Mouse (Mus musculus): ENCODE data around the gene Mxd4.

Mxd4 gene

GRCm38 (mm10) chr5:34196423-34196822 lies 8.9 kb upstream of the Mxd4 start:
- in situ Hi-C loops (cut with MboI): no loop called here

GRCm38 (mm10) chr5:34195786-34196185 lies 8.3 kb upstream of the Mxd4 start:
- in situ Hi-C loops (cut with MboI): no loop called here

- in situ Hi-C loops (cut with MboI): no loop called here
Observed at GRCm38 (mm10) chr5:34194975-34195662, 7.6 kb upstream of the Mxd4 start.

- in situ Hi-C loops (cut with MboI): no loop called here
Observed at GRCm38 (mm10) chr5:34194426-34194825, 6.9 kb upstream of the Mxd4 start.

- in situ Hi-C loops (cut with MboI): no loop called here
Observed at GRCm38 (mm10) chr5:34191843-34192242, 4.3 kb upstream of the Mxd4 start.

GRCm38 (mm10) chr5:34191021-34191420 lies 3.5 kb upstream of the Mxd4 start:
- in situ Hi-C loops (cut with MboI): no loop called here

- in situ Hi-C loops (cut with MboI): no loop called here
Observed at GRCm38 (mm10) chr5:34189521-34189920, 2.0 kb upstream of the Mxd4 start.

GRCm38 (mm10) chr5:34188856-34189255 lies 1.3 kb upstream of the Mxd4 start:
- in situ Hi-C loops (cut with MboI): no loop called here

- in situ Hi-C loops (cut with MboI): no loop called here
Observed at GRCm38 (mm10) chr5:34186961-34187391, 544 bp downstream of the Mxd4 start.

- in situ Hi-C loops (cut with MboI): no loop called here
Observed at GRCm38 (mm10) chr5:34186391-34186790, 1.1 kb downstream of the Mxd4 start.

- in situ Hi-C loops (cut with MboI): no loop called here
Observed at GRCm38 (mm10) chr5:34185791-34186190, 1.7 kb downstream of the Mxd4 start.

GRCm38 (mm10) chr5:34185051-34185580 lies 2.4 kb downstream of the Mxd4 start:
- in situ Hi-C loops (cut with MboI): no loop called here

GRCm38 (mm10) chr5:34183976-34184375 lies 3.5 kb downstream of the Mxd4 start:
- in situ Hi-C loops (cut with MboI): no loop called here

GRCm38 (mm10) chr5:34183156-34183880 lies 4.2 kb downstream of the Mxd4 start:
- in situ Hi-C loops (cut with MboI): no loop called here

- in situ Hi-C loops (cut with MboI): no loop called here
Observed at GRCm38 (mm10) chr5:34182486-34182885, 5.0 kb downstream of the Mxd4 start.

GRCm38 (mm10) chr5:34177821-34178220 lies 9.7 kb downstream of the Mxd4 start:
- in situ Hi-C loops (cut with MboI): no loop called here

- in situ Hi-C loops (cut with MboI): no loop called here
Observed at GRCm38 (mm10) chr5:34177091-34177490, 10.4 kb downstream of the Mxd4 start.

GRCm38 (mm10) chr5:34176691-34177090 lies 10.8 kb downstream of the Mxd4 start:
- in situ Hi-C loops (cut with MboI): no loop called here

GRCm38 (mm10) chr5:34175403-34175694 lies 12.2 kb downstream of the Mxd4 start:
- in situ Hi-C loops (cut with MboI): no loop called here

GRCm38 (mm10) chr5:34174550-34175402 lies 12.7 kb downstream of the Mxd4 start:
- in situ Hi-C loops (cut with MboI): no loop called here

GRCm38 (mm10) chr5:34174021-34174420 lies 13.5 kb downstream of the Mxd4 start:
- in situ Hi-C loops (cut with MboI): no loop called here

- in situ Hi-C loops (cut with MboI): no loop called here
Observed at GRCm38 (mm10) chr5:34170726-34171125, 16.8 kb downstream of the Mxd4 start.

Data from mature B cell (primary cell).